Mouse (Mus musculus): ENCODE results near the gene Cenpb. TPM values are rescaled to one million over a fixed set of nuclear protein-coding genes. Genes with fewer than 3 reads are reported as not detected.

Cenpb gene
- polyA plus RNA-seq, 1 experiment from 2014 or later: 14.9 TPM

GRCm38 (mm10) chr2:131191005-131191390 is 11.1 kb upstream of the Cenpb start:
- Histone ChIP-seq H3K9ac (replicated peaks) (no peak overlapping the region), H3K36me3 (peaks cover 59% of the 10 kb centered on the region), H3K4me3 (replicated peaks) (no peak overlapping the region), H3K9me3 (no peaks in the 10 kb centered on the region), H3K27me3 (no peaks in the 10 kb centered on the region), H3K4me1 (replicated peaks) (peaks cover 38% of the 10 kb centered on the region), H3K4me2 (no peak overlapping the region), H3K27ac (0 out of 2 replicates have a peak overlapping the region, but pooled peaks have one; percentile 17)
- ATAC-seq (ENCODE audit: insufficient number of reproducible peaks, insufficient read depth, low FRiP score, low TSS enrichment, low read depth): no peak
- WGBS: 71% methylated on average over 7 of the region's 7 CpGs

GRCm38 (mm10) chr2:131190344-131191004 is 10.6 kb upstream of the Cenpb start:
- H3K4me2 ChIP-seq: peak overlapping the region; percentile 19; the same call in 1 of the 2 replicates
- H3K4me3 ChIP-seq (replicated peaks): no peak overlapping the region
- 32% methylated on average over 10 of the region's 10 CpGs for WGBS
- 0 out of 2 replicates have a peak overlapping the region, but pooled peaks have one; percentile 17 for H3K27ac ChIP-seq
- no peaks in the 10 kb centered on the region for H3K9me3 ChIP-seq
- H3K27me3 ChIP-seq: no peaks in the 10 kb centered on the region
- ATAC-seq (ENCODE audit: insufficient number of reproducible peaks, insufficient read depth, low FRiP score, low TSS enrichment, low read depth): no peak; the same call in 1 of the 2 replicates
- peaks cover 41% of the 10 kb centered on the region for H3K4me1 ChIP-seq (replicated peaks)
- peaks cover 54% of the 10 kb centered on the region for H3K36me3 ChIP-seq
- H3K9ac ChIP-seq (replicated peaks): no peak overlapping the region

DNA sequence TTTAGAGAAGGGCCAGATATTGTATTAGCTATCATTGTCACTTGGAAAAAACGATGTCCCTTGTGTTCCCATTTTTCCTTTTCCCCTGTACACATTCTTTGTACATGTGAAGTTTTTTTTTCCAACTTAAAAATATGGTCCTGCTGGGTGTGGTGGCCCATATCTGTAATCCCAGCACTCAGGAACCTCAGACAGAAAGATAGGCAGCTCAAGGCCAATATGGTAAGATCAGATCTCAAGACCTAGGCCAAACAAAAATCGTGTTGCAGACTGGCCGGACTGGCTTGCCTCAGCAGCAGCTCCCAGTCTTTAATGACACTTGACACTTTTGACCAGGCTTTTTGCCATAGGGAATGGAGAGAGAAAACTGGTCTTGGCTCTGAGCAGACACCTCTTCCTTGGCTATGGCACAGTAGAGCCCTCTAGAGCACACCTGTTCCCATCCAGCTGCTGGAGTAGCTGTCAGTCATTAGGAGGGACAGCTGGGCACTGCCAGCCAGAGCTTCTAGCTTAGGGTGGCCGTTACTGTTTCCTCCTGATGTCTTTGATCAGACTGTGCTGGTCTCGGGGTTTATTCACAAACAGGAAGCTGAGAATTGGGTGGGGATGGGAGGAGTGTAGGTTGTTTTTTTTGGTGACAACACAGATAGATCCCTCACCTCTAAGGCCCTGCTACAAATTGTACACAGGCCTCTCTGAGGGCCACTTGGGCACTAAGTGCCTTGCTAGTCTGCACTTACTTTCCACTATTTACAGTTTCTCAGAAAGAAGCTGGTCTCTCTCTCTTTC is 9.8 kb upstream of the Cenpb start:
- Histone ChIP-seq H3K27ac (0 out of 2 replicates have a peak overlapping the region, but pooled peaks have one; percentile 17), H3K36me3 (peaks cover 46% of the 10 kb centered on the region), H3K27me3 (no peaks in the 10 kb centered on the region), H3K9me3 (no peaks in the 10 kb centered on the region), H3K4me3 (replicated peaks) (no peak overlapping the region), H3K9ac (replicated peaks) (no peak overlapping the region), H3K4me1 (replicated peaks) (peaks cover 41% of the 10 kb centered on the region), H3K4me2 (peak overlapping the region; percentile 19)
- 45% methylated on average over 5 of the region's 5 CpGs for WGBS
- no peak for ATAC-seq (ENCODE audit: insufficient number of reproducible peaks, insufficient read depth, low FRiP score, low TSS enrichment, low read depth)

- Histone ChIP-seq H3K27ac (no peak overlapping the region), H3K36me3 (peaks cover 32% of the 10 kb centered on the region), H3K4me1 (replicated peaks) (peaks cover 41% of the 10 kb centered on the region), H3K4me3 (replicated peaks) (peak overlapping the region; percentile 69), H3K9ac (replicated peaks) (0 out of 2 replicates have a peak overlapping the region, but pooled peaks have one; percentile 79), H3K27me3 (no peaks in the 10 kb centered on the region), H3K4me2 (peak overlapping the region; percentile 87), H3K9me3 (no peaks in the 10 kb centered on the region)
- ATAC-seq (ENCODE audit: insufficient number of reproducible peaks, insufficient read depth, low FRiP score, low TSS enrichment, low read depth): no peak
- 95% methylated on average over 5 of the region's 5 CpGs for WGBS
Observed at GRCm38 (mm10) chr2:131188311-131188710, 8.4 kb upstream of the Cenpb start.

- Histone ChIP-seq H3K4me3 (replicated peaks) (peak overlapping the region; percentile 69), H3K9me3 (no peaks in the 10 kb centered on the region), H3K27ac (peak overlapping the region; percentile 83; the same call in 1 of the 2 replicates), H3K4me2 (peak overlapping the region; percentile 87), H3K4me1 (replicated peaks) (peaks cover 41% of the 10 kb centered on the region), H3K27me3 (no peaks in the 10 kb centered on the region), H3K9ac (replicated peaks) (peak overlapping the region; percentile 79), H3K36me3 (peaks cover 25% of the 10 kb centered on the region)
- whole genome bisulfite sequencing: 21% methylated on average over 3 of the region's 3 CpGs
- ATAC-seq (ENCODE audit: insufficient number of reproducible peaks, insufficient read depth, low FRiP score, low TSS enrichment, low read depth): no peak
Observed at GRCm38 (mm10) chr2:131187602-131187922, 7.7 kb upstream of the Cenpb start.

DNA sequence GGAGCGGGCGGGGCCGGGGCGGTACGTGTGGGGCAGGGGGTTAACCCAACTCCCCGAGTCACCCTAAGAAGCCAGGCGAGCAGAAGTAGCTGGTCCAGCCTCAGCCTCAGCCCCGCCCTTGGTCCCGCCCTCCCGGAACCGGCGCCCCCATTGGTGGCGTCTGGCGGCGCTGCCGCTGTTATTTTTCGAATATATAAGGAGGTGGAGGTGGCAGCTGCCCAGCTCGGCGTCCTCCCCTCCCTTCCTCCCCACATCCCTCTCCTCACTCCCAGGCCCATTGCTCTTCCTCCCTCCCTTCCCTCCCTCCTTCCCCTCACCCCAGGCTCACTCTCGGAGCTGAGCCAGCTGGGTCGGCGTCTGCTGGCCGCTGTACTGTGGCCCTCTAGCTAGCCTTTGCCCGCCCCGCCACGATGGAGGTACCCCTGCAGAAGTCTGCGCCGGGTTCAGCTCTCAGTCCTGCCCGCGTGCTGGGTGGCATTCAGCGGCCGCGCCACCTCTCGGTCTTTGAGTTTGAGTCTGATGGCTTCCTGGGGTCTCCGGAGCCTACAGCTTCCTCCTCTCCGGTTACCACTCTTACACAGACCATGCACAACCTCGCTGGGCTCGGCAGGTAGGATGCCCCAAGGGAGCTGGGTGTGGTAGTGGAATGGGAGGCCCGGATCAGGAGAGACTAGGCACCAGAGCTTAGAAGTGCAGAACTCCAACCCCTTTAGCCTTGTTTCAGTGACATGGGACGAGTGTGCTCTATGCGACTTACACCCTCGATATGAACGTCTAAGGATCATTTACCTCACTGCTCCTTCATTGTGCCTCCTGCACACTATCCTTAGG is 7.1 kb upstream of the Cenpb start, which contains the start of the genes Cdc25b and Spef1:
TSS of gene Cdc25b (plus strand) at position 179 of the 831 bp plus-strand sequence.
TSS of gene Spef1 (minus strand) at position 512 of the 831 bp plus-strand sequence.
- H3K27me3 ChIP-seq: no peaks in the 10 kb centered on the region
- H3K4me3 ChIP-seq (replicated peaks): peak within 1 kb of the TSS; percentile 69
- peak within 1 kb of the TSS; percentile 83 for H3K27ac ChIP-seq
- WGBS: under 1% methylated on average over 42 of the region's 43 CpGs
- peak within 1 kb of the TSS; percentile 79 for H3K9ac ChIP-seq (replicated peaks)
- peak within 1 kb of the TSS; percentile 87 for H3K4me2 ChIP-seq
- peak; percentile 89 for ATAC-seq (ENCODE audit: insufficient number of reproducible peaks, insufficient read depth, low FRiP score, low TSS enrichment, low read depth)
- no peaks in the 10 kb centered on the region for H3K9me3 ChIP-seq
- peaks cover 41% of the 10 kb centered on the region for H3K4me1 ChIP-seq (replicated peaks)
- H3K36me3 ChIP-seq: peaks cover 21% of the 10 kb centered on the region

DNA sequence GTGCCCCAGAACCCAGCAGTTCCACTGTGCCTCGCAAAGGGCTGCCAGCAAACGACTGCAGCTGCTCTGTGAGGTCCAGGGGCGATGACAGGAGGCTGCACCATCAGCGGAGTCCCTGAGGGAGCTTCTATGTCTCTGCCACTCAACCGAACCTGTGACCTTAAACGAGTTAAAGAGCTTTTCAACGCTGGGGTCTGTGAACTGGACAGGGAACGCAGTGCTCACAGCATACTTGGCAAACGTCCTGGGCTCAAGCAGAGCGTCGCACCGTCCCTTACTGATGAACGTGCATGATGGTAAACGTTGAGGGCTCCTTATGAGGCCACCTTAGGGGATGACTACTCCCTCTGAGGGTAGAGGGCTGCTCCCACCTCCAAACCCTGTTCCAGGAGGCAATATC is 6.5 kb upstream of the Cenpb start:
- Histone ChIP-seq H3K36me3 (peaks cover 15% of the 10 kb centered on the region; the same call in 1 of the 2 replicates), H3K4me3 (replicated peaks) (peak overlapping the region; percentile 69), H3K9ac (replicated peaks) (peak overlapping the region; percentile 79), H3K9me3 (no peaks in the 10 kb centered on the region), H3K27ac (peak overlapping the region; percentile 69), H3K4me1 (replicated peaks) (peaks cover 41% of the 10 kb centered on the region), H3K27me3 (no peaks in the 10 kb centered on the region), H3K4me2 (peak overlapping the region; percentile 87)
- no peak for ATAC-seq (ENCODE audit: insufficient number of reproducible peaks, insufficient read depth, low FRiP score, low TSS enrichment, low read depth)
- WGBS: 1% methylated on average over 14 of the region's 14 CpGs

DNA sequence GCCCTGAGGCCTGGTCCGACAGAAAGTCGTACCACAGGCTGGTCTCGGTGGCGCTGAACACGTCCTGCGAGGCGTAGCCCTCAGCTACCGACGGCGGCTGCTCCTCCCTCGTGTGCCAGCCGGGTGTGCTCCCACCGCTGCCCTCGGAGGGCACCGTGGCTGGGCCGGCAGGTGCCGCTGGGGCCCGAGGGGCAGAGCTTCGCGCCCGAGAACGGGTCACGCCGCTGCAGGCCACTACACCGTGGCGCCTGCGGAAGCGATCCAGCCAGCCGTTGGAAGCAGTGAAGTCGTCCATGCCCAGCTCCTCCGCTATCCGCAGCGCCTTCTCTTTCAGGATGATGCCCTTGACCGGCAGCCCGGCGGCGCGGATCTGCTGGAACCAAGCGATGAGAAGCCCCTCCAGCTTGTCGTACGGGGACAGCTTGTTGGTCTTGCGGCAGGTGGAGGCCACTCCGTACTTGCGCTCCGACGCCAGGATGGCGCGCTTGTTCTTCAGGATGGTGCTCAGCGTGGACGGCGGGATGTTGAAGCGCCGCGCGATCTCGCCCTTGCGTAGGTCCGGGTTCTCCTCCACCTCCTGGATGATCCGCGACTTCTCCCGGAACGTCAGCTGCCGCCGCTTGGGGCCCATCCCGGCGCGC is 501 bp downstream of the Cenpb start:
- Histone ChIP-seq H3K27me3 (0 out of 2 replicates have a peak, but pooled peaks cover under 1% of the 10 kb centered on the region), H3K9me3 (no peaks in the 10 kb centered on the region), H3K4me1 (replicated peaks) (peaks cover 34% of the 10 kb centered on the region), H3K36me3 (peaks cover 20% of the 10 kb centered on the region; the same call in 1 of the 2 replicates), H3K9ac (replicated peaks) (peak overlapping the region; percentile 91), H3K27ac (peak overlapping the region; percentile 84), H3K4me2 (peak overlapping the region; percentile 97), H3K4me3 (replicated peaks) (peak overlapping the region; percentile 84)
- WGBS: under 1% methylated on average over 67 of the region's 67 CpGs
- ATAC-seq (ENCODE audit: insufficient number of reproducible peaks, insufficient read depth, low FRiP score, low TSS enrichment, low read depth): peak; percentile 56; the same call in 1 of the 2 replicates

GRCm38 (mm10) chr2:131178828-131179245 is 1.0 kb downstream of the Cenpb start:
- Histone ChIP-seq H3K27ac (peak overlapping the region; percentile 84), H3K4me1 (replicated peaks) (peaks cover 39% of the 10 kb centered on the region), H3K4me3 (replicated peaks) (peak overlapping the region; percentile 84), H3K9me3 (no peaks in the 10 kb centered on the region), H3K27me3 (peaks cover 6% of the 10 kb centered on the region), H3K36me3 (peaks cover 20% of the 10 kb centered on the region; the same call in 1 of the 2 replicates), H3K9ac (replicated peaks) (peak overlapping the region; percentile 91), H3K4me2 (peak overlapping the region; percentile 97)
- ATAC-seq (ENCODE audit: insufficient number of reproducible peaks, insufficient read depth, low FRiP score, low TSS enrichment, low read depth): no peak
- WGBS: 37% methylated on average over 26 of the region's 26 CpGs

GRCm38 (mm10) chr2:131177932-131178331 is 1.9 kb downstream of the Cenpb start:
- H3K4me1 ChIP-seq (replicated peaks): peaks cover 39% of the 10 kb centered on the region
- no peak overlapping the region for H3K27ac ChIP-seq
- no peak for ATAC-seq (ENCODE audit: insufficient number of reproducible peaks, insufficient read depth, low FRiP score, low TSS enrichment, low read depth)
- H3K9ac ChIP-seq (replicated peaks): peak overlapping the region; percentile 91
- no peaks in the 10 kb centered on the region for H3K9me3 ChIP-seq
- H3K36me3 ChIP-seq: peaks cover 20% of the 10 kb centered on the region; the same call in 1 of the 2 replicates
- 90% methylated on average over 9 of the region's 9 CpGs for WGBS
- H3K27me3 ChIP-seq: peaks cover 15% of the 10 kb centered on the region
- peak overlapping the region; percentile 84 for H3K4me3 ChIP-seq (replicated peaks)
- H3K4me2 ChIP-seq: peak overlapping the region; percentile 97
